Mouse (Mus musculus): ENCODE results near the gene Htra3.

GRCm38 (mm10) chr5:35628685-35629084 lies 50.9 kb downstream of the Htra3 start:
- TF ChIP-seq CTCF (IDR thresholded peaks at IDR 0.05; ENCODE audit: extremely low read depth, insufficient read depth, low read length) (no peak), POLR2A (IDR thresholded peaks at IDR 0.05; ENCODE audit: extremely low read depth, insufficient read depth, low read length) (no peak)
